Mouse (Mus musculus) G1E (cell line): ENCODE data around the gene Krtcap2.

Experiments used
- CTCF ChIP-seq: IDR thresholded peaks from 2 replicates; pipeline ENCODE4 v1.5.1; 2012; ENCODE audit warnings: low read depth, low read length, inconsistent platforms, mixed read lengths
- GATA2 ChIP-seq: IDR thresholded peaks from 2 replicates; pipeline ENCODE4 v1.6.1; 2012; ENCODE audit warnings: low read depth, low read length, inconsistent platforms, borderline replicate concordance

GRCm38 (mm10) chr3:89232614-89233013, 13.2 kb upstream of the Krtcap2 start:
- TF ChIP-seq GATA2 (no peak), CTCF (no peak)
